Mouse (Mus musculus) embryo, embryonic 10.5 days (tissue): ENCODE measurements at regions not wholly inside any gene's neighbourhood (a gene's known extent, or its start where the extent isn't known, plus 50 kb on each side); places are given as distances from the start of the nearest gene placed in this dataset.
"Not testable (repeated sequence)": the region's sequence is repeated elsewhere in the genome, so short reads cannot be mapped to it uniquely, and the experiment has no call there.

Experiments used
- DNase-seq: peaks from one replicate; pipeline ENCODE4 v3.0.0-alpha.2; 2015; ENCODE audit warnings: low spot score

DNA sequence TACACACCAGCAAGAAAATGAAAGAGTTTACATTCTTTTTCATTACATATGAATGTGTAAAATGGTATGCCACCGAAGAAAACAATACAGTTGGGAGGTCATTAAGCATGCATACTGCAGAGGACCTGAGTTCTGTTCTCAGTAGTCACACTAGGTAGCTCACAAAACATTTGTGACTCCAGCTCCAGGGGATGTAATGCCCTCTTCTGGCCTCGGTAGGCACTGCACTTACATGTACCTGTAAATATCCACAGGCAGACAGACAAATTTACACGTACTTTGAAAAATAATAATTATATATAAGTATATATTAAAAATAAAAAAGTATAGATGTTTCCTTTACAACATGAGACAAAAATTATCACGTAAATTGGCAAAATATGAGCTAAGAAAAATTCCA lies 342.3 kb upstream of the Gm28363 start:
- peak; percentile 1 for DNase-seq

- DNase-seq, result no peak
These were observed 340.3 kb upstream of the Gm28363 start for GRCm38 (mm10) chr1:117356418-117357194.

DNA sequence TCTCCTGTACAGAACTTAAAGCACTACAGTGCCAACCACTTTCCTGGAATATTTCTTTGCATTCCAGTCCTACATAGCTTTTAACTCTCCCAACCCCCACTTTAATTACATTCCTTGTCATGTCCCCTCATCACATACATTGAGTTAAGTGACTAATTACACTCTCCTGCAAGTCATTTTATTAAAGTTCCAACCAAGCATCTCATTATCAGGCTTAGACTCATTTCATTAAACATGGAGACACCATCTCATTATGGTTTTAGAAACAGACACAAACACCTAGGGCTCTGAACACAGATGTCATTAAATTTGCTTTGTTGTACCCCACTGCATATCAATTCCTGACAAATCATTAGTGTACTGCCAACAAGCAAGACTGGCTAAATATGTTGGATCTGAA lies 332.9 kb upstream of the Gm28363 start:
- no peak for DNase-seq

DNA sequence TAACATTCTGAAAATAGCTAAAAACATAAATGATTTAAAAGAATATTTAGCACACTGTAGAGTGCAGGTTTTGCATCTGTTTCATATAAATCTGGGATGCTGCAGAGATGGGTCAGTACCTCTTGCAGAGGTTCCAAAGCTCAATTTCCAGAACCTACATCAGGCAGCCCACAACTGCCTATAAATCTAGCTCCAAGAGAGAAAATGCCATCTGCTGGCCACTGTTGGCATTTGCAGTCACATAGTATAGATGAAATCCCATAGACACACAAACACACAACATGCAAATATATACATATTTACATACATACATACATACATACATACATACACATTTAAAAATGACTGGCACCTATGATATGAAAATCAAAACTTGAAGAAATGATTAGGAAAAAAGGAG lies 284.6 kb upstream of the Gm28363 start:
- DNase-seq, result peak; percentile 10

DNA sequence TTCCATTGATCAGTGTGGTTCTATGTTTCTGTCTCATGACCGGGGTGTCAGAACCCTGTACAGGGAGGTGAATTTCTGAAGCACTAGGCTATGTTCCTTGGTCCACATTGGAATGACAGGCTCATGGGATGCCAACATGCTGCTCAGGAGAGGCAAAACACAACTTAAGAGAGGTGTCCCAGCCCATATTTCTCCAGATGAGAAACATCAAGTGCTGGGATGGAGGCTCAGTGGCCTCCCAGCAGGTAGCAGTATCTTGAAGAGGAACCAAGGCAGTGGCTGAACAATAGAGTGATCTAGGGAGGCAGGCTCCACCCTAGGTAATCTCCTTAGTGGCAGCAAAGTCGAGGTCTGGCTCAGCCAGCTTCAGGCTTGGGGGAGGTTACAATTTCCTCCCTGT lies 239.2 kb upstream of the Gm28363 start:
- DNase-seq, result no peak

- DNase-seq, result not testable (repeated sequence)
These were observed 238.6 kb upstream of the Gm28363 start for GRCm38 (mm10) chr1:117458156-117458850.

GRCm38 (mm10) chr1:117459126-117459525 lies 237.8 kb upstream of the Gm28363 start:
- DNase-seq, result not testable (repeated sequence)

DNA sequence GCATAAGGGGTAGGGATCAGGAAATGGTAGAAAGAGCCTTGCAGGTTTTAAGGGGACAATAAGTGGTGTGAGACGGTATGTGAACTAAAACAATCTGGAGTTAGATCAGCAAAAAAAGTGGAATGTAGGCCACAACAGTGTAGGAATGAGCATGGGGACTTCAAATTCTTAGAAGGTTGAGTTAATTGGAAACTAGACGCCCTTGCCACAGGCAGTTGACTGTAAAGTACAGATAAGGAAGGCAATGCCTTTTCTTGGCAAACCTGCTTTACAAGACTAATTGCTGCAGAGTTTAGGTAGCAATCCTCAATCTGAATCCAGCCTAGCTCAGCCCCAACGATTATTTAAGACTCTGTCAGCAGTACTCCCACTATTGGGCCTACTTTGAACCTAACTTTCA lies 206.8 kb upstream of the Gm28363 start:
- no peak for DNase-seq

GRCm38 (mm10) chr1:117497003-117497402 lies 199.9 kb upstream of the Gm28363 start:
- DNase-seq, result no peak

GRCm38 (mm10) chr1:117519498-117520032 lies 177.4 kb upstream of the Gm28363 start:
- peak; percentile 53 for DNase-seq
